Mouse (Mus musculus) thymus, postnatal 14 days (tissue): ENCODE results near the gene Swsap1.

ENCODE experiments used
- DNase-seq: peaks from one replicate; pipeline ENCODE4 v3.0.0; 2021

Gene Swsap1

DNA sequence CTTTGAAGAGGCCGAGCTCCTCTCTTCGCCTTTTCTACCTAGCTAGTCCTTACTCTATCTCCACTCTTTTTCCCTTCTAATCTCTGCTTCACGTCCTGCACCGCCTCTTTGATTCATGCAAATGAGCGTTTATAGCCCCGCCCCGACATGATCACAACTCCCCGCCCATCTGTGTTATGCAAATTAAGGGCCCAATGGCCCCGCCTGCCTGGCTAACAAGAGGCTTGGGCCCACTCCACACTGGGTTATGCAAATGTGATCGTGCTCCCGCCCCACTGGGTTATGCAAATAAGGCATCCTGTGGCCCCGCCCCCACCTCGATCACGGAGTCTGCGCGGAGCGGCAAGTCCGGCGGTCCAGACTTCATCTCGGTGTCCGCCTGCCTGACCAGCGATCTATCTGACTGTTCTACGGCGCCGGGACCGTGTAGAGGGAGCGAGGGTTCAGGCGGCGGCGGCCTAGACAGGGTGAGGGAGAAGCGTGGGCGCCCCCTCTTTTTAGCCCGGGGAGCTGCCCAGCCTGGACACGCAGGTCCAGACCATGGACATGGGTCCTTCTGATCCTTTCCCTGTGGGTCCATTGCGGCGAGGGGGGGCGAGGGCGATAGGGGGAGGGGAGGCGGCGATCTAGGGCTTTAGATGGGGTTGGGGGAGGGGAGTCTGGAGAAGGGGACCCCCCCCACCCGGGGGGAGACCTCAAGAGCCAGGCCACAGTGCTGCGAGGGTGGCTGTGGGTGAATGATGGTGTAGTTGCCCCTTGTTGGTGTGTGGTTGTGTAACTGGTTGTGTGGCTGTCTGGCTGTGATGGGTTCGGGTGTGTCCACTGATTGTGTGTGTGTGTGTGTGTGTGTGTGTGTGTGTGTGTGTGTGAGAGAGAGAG lies 18.6 kb upstream of the Swsap1 start, which contains the start of gene Plppr2:
Gene Plppr2 (plus strand): TSS at position 342 of the 879 bp plus-strand sequence.
- DNase-seq = peak; percentile 84

DNA sequence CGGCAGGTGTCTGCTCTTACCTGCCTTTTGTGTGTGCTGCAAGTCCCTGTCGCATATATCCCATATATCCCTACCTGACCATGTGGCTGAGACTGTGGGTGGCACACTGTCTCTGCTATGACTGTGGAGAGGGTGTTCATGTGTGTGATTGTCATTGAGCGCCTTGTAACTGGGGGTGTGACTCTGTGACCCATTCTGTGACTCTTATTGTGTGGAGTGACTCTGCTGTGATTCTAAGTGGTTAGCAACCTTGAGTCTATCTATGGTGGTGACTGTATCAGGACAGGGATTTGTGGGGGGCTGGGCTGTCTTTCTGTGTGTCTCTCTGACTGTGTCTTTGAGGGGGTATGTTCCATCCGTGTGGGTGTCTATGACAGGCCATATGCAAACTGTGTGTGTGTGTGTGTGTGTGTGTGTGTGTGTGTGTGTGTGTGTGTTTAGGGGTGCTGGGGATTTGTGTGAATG lies 17.8 kb upstream of the Swsap1 start:
- DNase-seq = no peak

DNA sequence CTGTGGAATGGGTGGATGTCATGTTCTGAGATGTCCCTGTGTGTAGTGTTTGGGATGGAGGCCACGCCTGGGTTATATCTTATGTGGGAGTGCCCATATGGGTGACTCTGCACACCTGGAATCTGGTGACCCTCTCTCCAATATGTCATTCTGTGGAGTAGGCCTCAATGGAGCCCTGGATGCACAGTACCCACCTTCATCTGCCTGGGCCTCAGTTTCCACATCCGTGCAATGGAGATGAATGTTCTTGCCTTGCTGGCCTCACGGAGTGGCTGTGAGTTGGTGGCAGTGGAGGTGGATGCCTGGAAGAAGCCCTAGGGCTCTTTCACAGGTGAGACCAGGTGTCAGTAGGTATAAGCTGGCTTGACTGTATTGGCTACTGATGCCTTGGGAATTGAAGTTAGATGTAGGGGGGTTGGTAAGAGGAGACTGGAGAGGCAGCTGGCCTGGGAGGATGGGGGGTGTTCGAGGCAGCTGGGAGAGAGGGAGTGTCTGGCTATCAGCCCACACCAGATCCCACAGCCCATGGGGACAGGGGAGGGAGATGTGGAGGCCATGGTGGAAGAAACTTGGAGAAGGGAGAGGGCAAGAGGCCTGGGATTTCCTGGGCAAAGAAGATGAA lies 17.2 kb upstream of the Swsap1 start:
- DNase-seq = no peak

DNA sequence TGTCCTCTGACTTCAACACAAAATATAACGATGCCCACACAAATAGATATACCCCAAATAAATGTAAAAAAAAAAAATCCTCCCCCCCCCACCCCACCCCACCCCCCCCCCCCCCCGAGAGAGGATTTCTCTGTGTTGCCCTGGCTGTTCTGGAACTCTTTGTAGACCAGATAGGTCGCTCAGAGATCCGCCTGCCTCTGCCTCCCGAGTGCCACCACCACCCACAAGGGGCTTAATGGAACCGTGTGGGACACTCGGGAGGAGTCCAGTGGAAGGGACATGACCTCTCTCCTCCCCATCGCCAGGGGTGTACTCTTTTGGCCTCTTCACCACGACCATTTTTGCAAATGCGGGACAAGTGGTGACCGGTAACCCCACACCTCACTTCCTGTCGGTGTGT lies 12.5 kb upstream of the Swsap1 start:
- no peak for DNase-seq

DNA sequence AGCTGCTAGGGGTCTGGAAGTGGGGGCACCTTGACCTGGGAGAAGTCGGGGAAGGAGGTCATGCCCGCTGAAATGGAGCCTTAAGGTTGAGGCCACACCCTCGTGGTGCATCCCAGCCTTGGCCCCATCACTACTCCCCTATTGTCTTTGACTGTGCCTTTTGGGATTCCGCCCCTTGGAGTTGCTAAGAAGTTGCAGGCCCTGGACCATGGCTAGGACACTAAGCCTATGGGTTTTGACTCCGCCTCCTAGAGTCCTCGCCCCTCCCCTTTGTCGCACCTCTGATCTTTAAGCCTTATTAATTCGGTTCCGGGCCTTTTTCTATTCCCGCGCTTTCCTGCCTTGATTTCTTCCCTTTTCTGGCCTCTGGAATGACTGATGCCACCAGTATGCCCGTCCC lies 11.9 kb upstream of the Swsap1 start:
- DNase-seq = no peak

DNA sequence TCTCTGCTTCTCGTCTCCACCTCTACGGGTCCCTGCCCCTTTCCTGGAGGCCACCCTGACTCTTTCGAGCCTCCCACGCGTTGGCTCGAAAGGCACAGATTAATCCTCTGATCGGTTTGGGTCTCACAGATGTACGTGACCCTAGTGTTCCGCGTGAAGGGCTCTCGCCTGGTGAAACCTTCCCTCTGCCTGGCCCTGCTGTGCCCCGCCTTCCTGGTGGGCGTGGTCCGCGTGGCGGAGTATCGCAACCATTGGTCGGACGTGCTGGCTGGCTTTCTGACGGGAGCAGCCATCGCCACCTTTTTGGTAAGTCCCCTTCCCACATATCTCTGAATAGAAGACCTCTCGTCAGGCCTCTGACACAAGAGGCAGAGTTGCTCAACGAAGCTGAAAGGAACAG lies 11.3 kb upstream of the Swsap1 start:
- no peak for DNase-seq

DNA sequence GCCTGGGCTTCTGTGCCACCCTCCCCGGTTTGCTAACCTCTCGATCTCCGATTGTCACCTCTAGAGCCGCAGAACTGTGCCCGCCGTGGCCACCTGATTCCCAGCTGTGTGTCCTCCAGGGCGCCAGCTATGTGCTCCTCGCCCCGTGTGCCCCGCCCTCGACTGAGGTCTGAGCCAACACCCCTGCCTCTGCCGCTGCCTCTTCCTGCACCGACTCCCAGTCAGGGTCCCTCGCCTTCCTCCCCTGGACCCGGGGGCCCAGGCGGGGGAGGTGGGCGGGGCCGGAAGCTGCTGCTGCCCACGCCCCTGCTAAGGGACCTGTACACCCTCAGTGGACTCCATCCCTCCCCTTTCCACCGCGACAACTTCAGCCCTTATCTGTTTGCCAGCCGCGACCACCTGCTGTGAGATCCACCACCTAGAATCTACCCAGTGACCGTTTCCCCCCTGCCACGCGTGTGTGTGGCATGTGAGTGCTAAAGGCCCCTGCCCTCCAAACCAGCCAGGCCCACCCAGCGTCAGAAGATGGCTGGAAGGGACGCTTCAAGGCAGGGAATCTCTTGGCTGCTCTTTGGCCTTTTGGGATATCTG lies 7.9 kb upstream of the Swsap1 start:
- DNase-seq = no peak

DNA sequence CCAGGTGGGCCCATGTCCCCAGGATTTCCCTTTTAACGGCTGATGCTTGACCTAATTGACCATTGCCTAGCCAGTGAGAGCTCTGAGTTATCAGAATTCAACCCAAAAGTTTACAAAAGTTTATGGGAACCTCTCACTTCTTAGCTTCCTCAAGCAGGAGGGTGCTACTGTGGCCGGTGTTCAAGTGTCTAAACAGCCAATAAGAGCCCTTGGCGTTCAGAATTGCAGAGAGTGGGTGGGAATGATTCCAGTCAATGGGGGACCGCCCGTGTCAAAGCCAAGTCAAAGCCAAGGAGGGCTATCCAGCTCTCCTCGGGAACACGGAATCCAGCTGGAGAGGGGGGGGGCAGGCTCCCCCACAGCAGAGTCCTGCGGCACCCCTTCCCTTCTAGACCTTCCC lies 7.4 kb upstream of the Swsap1 start:
- DNase-seq = no peak

DNA sequence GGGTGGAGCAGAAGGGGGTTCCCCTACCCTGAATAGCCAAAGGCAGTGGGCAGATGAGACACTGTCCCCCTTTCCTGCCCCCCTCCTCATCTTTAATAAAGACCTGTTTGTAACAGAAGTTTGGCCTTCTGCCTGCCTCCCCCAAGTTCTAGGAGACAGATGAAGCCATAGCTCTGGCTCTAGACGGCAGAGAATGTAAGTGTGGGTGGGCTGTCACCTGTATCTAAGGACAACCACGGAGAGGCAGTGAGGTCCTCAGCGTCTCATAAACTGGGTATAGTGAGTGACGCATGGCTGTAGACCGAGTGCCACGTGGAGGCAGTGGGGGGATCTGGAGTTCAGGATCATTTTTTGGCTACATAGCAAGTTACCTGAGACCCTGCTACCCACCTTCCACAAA lies 6.8 kb upstream of the Swsap1 start:
- no peak for DNase-seq

DNA sequence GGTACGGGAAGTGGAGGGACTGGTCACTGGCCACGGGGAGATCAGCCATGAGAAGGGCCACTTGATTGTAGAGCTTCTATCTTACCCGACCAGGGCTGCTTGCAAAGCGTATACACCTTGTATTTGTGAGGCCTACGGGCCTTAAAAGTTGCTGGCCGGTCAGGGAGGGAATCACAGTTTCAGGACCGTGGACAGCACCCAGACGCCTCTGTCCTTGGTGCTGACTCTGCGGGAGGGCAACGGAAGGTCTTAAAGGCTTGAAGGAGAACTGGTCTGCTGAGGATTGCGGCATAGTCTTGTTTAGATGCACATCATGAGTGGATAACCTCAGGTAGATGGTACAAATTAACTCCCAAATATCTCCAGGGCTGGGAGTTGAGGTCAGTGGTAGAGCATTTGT lies 5.2 kb upstream of the Swsap1 start:
- peak; percentile 72 for DNase-seq

DNA sequence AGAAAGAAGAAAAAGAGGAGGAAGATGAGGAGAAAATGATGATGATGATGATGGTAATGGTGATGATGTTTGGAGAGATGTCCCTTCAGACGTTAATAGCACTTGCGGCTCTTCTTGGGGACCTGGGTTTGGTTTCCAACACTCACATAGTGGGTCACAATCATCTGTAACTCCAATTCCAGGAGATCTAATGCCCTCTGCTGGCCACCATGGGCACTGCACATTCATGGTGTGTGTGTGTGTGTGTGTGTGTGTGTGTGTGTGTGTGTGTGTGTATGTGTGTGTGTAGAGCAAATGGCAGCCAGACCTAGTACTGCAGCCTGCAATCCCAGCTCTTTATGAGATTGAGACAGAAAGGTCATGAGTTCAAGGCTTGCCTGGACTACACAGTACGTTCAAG lies 3.6 kb upstream of the Swsap1 start:
- no peak for DNase-seq

DNA sequence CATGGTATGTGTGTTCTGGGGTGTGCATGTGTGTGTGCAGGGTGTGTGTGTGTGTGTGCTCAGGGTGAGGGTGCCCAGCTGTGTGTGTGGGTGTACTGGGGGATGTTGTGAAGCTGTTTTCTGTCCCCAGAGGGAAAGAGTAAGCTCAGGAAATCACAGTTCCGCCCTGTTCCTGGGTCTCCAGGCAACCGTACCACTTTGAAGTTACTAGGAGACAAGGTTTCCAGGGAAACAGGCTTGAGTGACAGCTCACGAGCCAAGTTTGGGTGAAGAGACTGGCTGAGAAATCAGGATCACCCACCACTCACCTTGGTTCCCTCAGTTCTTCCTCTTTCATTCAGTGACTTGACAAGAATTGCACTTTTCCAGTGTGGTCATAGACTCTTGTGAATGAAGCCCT lies 2.0 kb upstream of the Swsap1 start:
- DNase-seq = no peak

DNA sequence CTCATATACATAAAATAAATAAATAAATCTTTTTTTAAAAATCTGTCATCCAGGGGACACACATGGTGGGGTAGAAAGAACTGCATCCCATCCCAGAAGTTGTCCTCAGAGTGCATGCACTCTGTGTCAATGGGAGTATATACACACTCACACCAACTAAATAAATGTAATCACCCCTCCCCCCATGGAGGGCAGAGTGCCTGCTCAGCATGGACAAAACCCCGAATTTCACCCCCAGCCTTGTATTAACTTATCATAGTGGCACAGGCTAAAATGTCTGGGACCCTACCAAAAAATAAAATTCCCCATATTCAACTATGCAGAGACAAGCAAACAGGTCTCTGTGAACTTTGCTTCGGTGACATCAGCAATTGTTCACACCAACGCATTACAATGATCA lies 920 bp upstream of the Swsap1 start:
- DNase-seq = no peak

DNA sequence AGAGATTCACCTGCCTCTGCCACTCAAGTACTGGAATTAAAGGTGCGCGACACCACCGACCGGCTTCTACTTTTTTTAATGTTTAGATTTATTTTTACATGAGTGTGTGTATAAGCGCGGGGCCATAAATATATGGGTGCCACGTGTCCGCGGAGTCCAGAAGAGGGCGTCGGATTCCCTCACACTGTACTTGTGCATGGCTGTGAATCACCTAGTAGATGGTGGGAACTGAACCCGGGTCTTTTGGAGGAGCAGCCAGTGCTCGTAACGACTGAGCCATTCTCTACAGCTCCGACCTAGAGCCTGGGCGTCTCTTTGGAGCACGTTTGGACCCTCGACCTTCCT lies 358 bp upstream of the Swsap1 start:
- DNase-seq = no peak

DNA sequence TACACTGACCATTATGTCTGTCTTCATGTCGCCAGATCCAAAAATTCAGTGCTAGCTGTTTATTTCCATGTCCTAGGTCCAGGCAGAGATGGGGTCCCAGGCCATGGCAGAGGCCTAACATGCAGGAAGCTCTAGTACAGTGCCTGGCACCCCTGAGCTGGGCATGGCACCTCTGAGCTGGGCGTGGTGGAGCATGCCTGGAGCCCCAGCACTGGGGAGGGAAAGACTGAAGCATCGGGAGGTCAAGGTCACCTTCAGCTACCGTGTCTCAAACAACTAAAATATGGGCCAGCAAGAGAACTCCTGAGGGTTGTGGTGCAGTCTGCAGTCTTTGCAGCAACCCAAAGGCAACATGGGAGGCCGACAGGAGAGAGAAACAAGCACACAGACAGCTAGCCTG lies 2.8 kb downstream of the Swsap1 start:
- DNase-seq = no peak

DNA sequence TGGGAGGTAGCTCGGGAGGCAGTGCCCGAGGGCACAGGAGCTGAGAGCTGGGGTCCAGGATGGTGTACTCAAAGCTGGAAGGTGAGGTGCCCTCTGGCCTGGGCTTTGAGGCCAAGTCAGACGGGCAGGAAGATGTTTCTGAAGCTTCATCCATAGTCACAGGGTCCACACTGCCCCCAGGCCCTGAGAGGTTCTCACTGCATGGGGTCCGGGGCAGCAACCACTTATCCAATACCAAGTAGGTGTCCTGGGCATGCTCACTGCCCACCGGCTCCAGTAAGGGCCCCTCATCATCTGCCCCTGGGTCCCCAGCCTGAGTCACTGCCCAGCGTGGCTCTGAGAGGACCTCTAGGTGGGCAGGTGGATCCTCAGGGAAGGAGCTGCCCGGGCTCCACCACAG lies 3.7 kb downstream of the Swsap1 start:
- DNase-seq = no peak

DNA sequence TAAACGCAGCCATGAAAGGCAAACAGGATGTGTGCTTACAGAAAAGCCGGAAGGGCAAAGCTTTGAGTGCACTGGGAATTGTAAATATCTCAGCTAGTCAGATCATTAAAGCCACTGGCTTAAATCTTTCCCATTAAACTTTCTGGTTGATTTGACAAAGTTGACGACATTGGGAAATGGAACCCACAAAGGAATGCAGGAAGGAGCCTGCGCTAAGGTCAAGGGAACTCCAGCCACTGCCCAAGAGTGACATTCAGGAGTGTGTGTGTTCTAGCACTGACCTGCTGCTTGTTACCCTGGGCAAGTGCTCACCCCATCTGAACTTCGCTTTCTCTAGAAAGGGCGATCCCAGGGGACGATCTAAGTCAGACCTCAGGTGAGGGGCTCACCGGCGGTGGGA lies 4.6 kb downstream of the Swsap1 start:
- DNase-seq = no peak

DNA sequence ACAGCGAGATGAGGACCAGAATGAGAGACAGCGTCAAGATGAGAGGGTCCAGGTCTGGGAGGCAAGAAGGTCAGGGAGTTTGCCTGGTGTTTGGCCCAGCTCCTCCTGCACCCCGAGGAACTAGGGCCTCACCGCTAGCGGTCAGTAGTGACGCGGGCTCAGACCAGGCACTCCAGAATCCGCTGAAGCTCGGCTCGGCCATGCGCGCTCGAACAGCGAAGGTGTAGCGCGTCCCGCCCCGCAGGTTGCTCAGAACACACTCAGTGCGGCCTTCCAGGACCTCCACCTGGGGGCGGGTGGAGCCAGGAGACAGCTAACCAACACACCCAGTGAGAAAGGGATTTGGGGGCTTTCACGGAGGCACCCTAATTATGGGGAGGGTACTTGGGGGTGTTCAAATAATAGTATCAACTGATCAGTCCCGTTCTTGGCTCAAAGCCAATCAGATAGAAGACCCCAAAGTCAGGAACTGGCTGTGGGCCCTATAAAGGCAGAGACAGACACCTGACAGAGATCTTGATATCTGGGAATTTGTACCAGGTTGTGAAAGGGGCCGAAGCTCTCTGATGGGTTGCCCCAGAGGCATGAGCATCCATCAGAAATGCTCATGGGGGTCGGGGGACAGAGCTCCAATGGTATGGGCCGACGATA lies 5.1 kb downstream of the Swsap1 start:
- no peak for DNase-seq

DNA sequence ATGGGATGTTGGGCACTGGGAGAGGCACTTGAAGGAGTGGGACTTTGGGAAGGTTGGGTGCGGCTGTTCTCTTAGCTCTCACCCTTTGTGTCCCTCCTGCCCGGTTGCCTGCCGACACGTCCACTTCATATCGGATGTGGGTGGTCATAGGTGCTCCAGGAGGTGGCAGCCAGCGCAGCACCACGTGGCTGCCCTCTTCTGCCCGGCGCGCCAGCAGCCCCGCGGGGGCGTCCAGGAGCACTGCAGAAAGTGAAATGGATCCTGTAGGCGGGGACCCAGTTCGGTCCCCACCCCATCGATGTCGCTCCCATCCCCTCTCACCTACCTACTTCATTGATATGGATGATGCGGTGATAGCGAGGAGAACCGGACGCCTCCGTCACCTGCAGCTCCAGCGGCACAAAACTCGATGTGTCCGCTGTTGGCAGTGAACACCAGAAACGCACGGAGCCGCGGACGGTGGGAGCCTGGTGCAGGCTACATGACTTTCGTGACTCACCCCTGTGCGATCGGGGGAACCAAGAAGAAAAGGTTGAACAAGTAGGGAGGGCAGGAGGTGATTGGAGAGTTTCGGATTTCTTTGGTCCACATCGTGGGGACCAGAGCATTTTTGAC lies 5.9 kb downstream of the Swsap1 start:
- DNase-seq = no peak

DNA sequence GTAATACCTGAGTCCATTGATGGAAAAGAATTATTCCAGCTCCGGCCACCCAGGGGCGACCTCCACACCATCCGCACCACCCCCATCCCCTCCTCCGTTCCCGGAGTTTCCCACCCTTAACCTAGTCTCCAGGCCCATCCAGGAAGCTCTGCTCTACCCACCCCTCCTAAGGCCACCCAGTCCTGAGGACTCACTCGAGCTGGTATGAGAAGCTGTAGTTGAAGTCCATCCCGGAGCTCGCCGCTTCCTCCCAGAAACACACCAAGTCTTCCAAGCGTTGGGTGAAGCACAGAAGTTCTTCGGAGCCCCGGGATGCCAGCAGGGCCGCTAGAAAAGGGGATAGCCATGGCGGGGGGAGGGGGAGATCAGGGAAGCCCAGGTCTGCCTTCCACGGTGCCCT lies 6.5 kb downstream of the Swsap1 start:
- DNase-seq = no peak

DNA sequence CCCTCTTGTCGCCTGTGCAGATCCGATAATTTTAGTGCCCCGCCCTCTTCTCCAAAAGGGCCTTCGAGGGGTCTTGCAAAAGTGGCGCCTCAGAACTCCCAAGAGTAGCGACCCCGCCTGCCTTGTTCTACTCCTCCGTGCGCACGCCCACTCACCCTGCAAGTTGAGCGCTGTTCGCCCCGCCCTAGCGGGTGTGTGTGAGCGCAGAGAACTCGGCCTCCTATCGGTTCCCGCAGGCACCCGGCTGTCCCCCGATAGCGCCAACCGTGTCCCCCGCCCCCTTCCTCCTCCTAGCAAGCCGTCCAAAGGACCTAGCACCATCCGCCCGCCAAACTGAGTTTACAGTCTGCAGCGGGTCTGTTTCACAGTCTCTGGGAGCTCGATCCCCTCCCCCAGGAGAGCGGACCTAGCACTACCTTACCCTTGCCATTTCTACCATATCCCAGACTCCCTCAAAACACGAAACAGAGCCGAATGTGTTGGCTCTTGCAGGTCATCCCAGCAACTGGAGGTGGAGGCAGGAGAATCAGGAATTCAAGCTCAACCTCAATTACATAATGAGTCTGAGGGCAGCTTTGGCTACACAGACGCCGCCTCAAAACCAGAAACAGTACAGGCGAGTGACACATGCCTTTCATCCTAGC lies 7.0 kb downstream of the Swsap1 start:
- DNase-seq = peak; percentile 74

DNA sequence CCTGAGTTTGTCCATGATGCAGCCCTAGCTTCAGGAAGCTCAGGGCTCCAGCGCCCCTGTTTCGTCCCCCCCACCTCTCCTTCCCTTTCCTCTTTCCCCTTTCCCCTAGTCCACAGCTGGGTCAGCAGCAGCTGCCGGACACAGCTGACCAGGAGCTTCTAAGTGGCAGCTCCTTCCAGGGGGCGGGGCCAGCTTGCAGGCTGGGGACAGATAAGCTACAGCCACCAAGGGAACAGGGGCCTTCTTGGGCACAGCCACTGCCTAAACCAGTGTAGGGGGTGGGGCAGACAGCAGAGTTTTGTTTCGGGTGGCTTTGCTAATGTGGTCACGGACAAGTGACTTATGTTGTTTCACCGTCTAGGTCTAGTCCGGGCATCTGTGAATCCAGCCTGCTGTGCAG lies 7.9 kb downstream of the Swsap1 start, which contains the start of gene Epor:
Gene Epor (minus strand): TSS at position 90 of the 400 bp plus-strand sequence.
- no peak for DNase-seq

DNA sequence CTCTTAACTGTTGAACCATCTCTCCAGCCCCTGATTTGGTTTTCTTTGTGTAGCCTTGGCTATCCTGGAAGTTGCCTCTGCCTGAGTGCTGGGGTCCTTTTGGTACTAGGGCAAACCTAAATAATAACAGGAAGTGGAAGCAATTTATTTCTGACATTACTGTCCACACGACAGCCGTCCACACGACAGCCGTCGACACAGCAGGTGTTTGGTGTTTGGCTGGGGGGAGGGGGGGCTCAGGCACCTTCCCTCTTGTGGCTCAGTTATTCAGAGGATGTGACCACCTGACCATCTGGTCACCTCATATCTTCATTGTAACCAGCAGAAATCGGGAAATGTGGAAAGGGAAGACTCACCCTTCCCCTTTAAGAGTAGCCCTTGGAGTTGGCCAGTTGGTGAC lies 13.3 kb downstream of the Swsap1 start:
- no peak for DNase-seq
